ENCODE assay signal across 9 mouse cellular contexts in genomic region chr17:69438486-69438885, GRCm38 (mm10). TPM values are rescaled to one million over a fixed set of nuclear protein-coding genes. Genes with fewer than 3 reads are reported as not detected.
DNase-seq lines count a peak whose midpoint lies in the region; ATAC-seq and TF ChIP-seq lines count a peak whose summit lies in the region.
"Had no signal": no experiment of that assay in that cellular context is flagged by ENCODE, and none has a peak within 500 bp of the region (broad histone marks: within the 10 kb centered on the region; RNA-seq: fewer than 3 reads in every experiment).

No protein-coding gene starts in this region.

- H3K4me2 ChIP-seq in kidney, postnatal 0 days (ENCODE audit: low read length): peak overlapping the region; percentile 56; the same call in 1 of the 2 replicates
- H3K4me2 ChIP-seq in intestine, embryonic 15.5 days (replicated peaks): peak overlapping the region; percentile 71
- H3K4me2 ChIP-seq in neural tube, embryonic 13.5 days: peak overlapping the region; percentile 92

- no peak overlapping the region for H3K27ac ChIP-seq in kidney, postnatal 0 days
- no peak overlapping the region for H3K27ac ChIP-seq in embryonic fibroblast, embryonic 13.5 days (ENCODE audit: insufficient read depth, low read length)
- H3K27ac ChIP-seq in intestine, embryonic 15.5 days: no peak overlapping the region
- H3K27ac ChIP-seq in neural tube, embryonic 13.5 days (replicated peaks): no peak overlapping the region
- H3K27ac ChIP-seq in gastrocnemius, adult 2 months: no peak overlapping the region

- no peak for DNase-seq in kidney, postnatal 0 days (ENCODE audit: low spot score)
- no peak for DNase-seq in kidney, postnatal 36 days
- DNase-seq in left cerebral cortex, adult 9 months (ENCODE audit: low spot score in 2 of 2): no peak
- no peak for DNase-seq in gastrocnemius, adult 2 months
- DNase-seq in cerebellum, postnatal 14 days: no peak

- no peak for ATAC-seq in kidney, postnatal 0 days (replicated peaks; ENCODE audit: low FRiP score, low read depth)
- ATAC-seq in intestine, embryonic 15.5 days: no peak
- no peak for ATAC-seq in neural tube, embryonic 13.5 days (ENCODE audit: low read depth)

- TF ChIP-seq CTCF in kidney, postnatal 0 days (IDR thresholded peaks at IDR 0.05; ENCODE audit: low read depth): no peak
- TF ChIP-seq CTCF in embryonic fibroblast, embryonic 13.5 days (IDR thresholded peaks at IDR 0.05; ENCODE audit: borderline replicate concordance, insufficient read depth, low read length): no peak
- no peak for TF ChIP-seq CTCF in gastrocnemius, adult 2 months (IDR thresholded peaks at IDR 0.05)

- 30% methylated on average over 14 of the region's 14 CpGs for WGBS in kidney, postnatal 0 days
- WGBS in intestine, embryonic 15.5 days: 33% methylated on average over 14 of the region's 14 CpGs
- whole genome bisulfite sequencing in neural tube, embryonic 13.5 days: 34% methylated on average over 14 of the region's 14 CpGs

- intact Hi-C loops in gastrocnemius, adult 2 months (cut with DNase I): no loop called here

- no peak for TF ChIP-seq POLR2A in embryonic fibroblast, embryonic 13.5 days (IDR thresholded peaks at IDR 0.05; ENCODE audit: low read depth, low read length)

- H3K9ac ChIP-seq in kidney, postnatal 0 days (ENCODE audit: low read depth, low read length): 0 out of 2 replicates have a peak overlapping the region, but pooled peaks have one; percentile 19
- H3K9ac ChIP-seq in intestine, embryonic 15.5 days: no peak overlapping the region
- peak overlapping the region; percentile 70 for H3K9ac ChIP-seq in neural tube, embryonic 13.5 days

- peaks cover 11% of the 10 kb centered on the region for H3K27me3 ChIP-seq in kidney, postnatal 0 days (ENCODE audit: insufficient read depth, low read length)
- H3K27me3 ChIP-seq in intestine, embryonic 15.5 days (replicated peaks): peaks cover 25% of the 10 kb centered on the region
- peaks cover 63% of the 10 kb centered on the region for H3K27me3 ChIP-seq in neural tube, embryonic 13.5 days

- no peaks in the 10 kb centered on the region for H3K36me3 ChIP-seq in kidney, postnatal 0 days (ENCODE audit: insufficient read depth, low read length)
- no peaks in the 10 kb centered on the region for H3K36me3 ChIP-seq in intestine, embryonic 15.5 days
- H3K36me3 ChIP-seq in neural tube, embryonic 13.5 days: no peaks in the 10 kb centered on the region

- no peaks in the 10 kb centered on the region for H3K9me3 ChIP-seq in kidney, postnatal 0 days (replicated peaks; ENCODE audit: low read length)
- H3K9me3 ChIP-seq in intestine, embryonic 15.5 days: no peaks in the 10 kb centered on the region
- H3K9me3 ChIP-seq in neural tube, embryonic 13.5 days: no peaks in the 10 kb centered on the region

- H3K4me3 ChIP-seq in kidney, postnatal 0 days (replicated peaks; ENCODE audit: low read depth, low read length): 0 out of 2 replicates have a peak overlapping the region, but pooled peaks have one; percentile 20
- H3K4me3 ChIP-seq in embryonic fibroblast, embryonic 13.5 days (ENCODE audit: insufficient read depth, low read length): peak overlapping the region; percentile 34
- H3K4me3 ChIP-seq in intestine, embryonic 15.5 days (replicated peaks): 0 out of 2 replicates have a peak overlapping the region, but pooled peaks have one; percentile 32
- peak overlapping the region; percentile 58 for H3K4me3 ChIP-seq in neural tube, embryonic 13.5 days
- H3K4me3 ChIP-seq in gastrocnemius, adult 2 months: no peak overlapping the region

- H3K4me1 ChIP-seq in kidney, postnatal 0 days (replicated peaks; ENCODE audit: insufficient read depth, low read length): 0 out of 2 replicates have a peak, but pooled peaks cover 6% of the 10 kb centered on the region
- no peaks in the 10 kb centered on the region for H3K4me1 ChIP-seq in embryonic fibroblast, embryonic 13.5 days (ENCODE audit: control insufficient read depth, insufficient read depth, low read length)
- H3K4me1 ChIP-seq in intestine, embryonic 15.5 days (replicated peaks): peaks cover 6% of the 10 kb centered on the region; the same call in 1 of the 2 replicates
- H3K4me1 ChIP-seq in neural tube, embryonic 13.5 days (replicated peaks): peaks cover 15% of the 10 kb centered on the region

RNA-seq across cellular contexts. Expression of gene Akain1, which starts 0.6 kb away (rescaled TPM):
- not detected in 2 replicates for polyA plus RNA-seq in kidney, postnatal 0 days (2015; fragmentation: Nextera tagmentation; extraction: Ambion mirVana)
- not detected in 2 replicates for polyA plus RNA-seq in embryonic fibroblast, embryonic 13.5 days (2011; ENCODE audit: insufficient read length, low read depth, missing spikeins)
- polyA plus RNA-seq in intestine, embryonic 15.5 days (2015; fragmentation: Nextera tagmentation; extraction: Ambion mirVana): 0.09 TPM in 1 of 2 replicates, not detected in the other
- 2.4 and 2.5 TPM in 2 replicates for polyA plus RNA-seq in neural tube, embryonic 13.5 days (2015; fragmentation: Nextera tagmentation; extraction: Ambion mirVana)
- total RNA-seq in gastrocnemius, adult 2 months (2021): not detected
- polyA plus RNA-seq: large intestine, adult 2 months had no signal

RNA-seq across cellular contexts. Expression of gene Zbtb14, which starts 55.6 kb away (rescaled TPM):
- polyA plus RNA-seq in kidney, postnatal 0 days (2015; fragmentation: Nextera tagmentation; extraction: Ambion mirVana): 17.0 and 20.1 TPM in 2 replicates
- polyA plus RNA-seq in embryonic fibroblast, embryonic 13.5 days (2011; ENCODE audit: insufficient read length, low read depth, missing spikeins): 11.5 and 13.0 TPM in 2 replicates
- 17.3 and 17.7 TPM in 2 replicates for polyA plus RNA-seq in intestine, embryonic 15.5 days (2015; fragmentation: Nextera tagmentation; extraction: Ambion mirVana)
- 29.0 and 31.1 TPM in 2 replicates for polyA plus RNA-seq in neural tube, embryonic 13.5 days (2015; fragmentation: Nextera tagmentation; extraction: Ambion mirVana)
- 1 to 10 TPM; 8.3 to 9.1 TPM for total RNA-seq in gastrocnemius, adult 2 months (2021)
